Mouse (Mus musculus) neural tube, embryonic 12.5 days (tissue): ENCODE measurements at regions not wholly inside any gene's neighbourhood (a gene's known extent, or its start where the extent isn't known, plus 50 kb on each side); places are given as distances from the start of the nearest gene placed in this dataset.

Source experiments
- ATAC-seq: fragments of 200-750 bp; cut with Nextera tagmentation; 2 replicates; pipeline ENCODE4 v1.8.0; 2017; ENCODE audit warnings: low read depth, mild to moderate bottlenecking, moderate TSS enrichment, moderate library complexity; ENCODE audit not compliant: low FRiP score
- H3K27ac ChIP-seq: fragments of 300-500 bp; sonication (generic); 2 replicates; pipeline ENCODE4 v1.5.1; 2016
- H3K27me3 ChIP-seq: fragments of 300-500 bp; sonication (generic); replicated peaks from 2 replicates; pipeline ENCODE4 v1.6.1; 2016; ENCODE audit warnings: mild to moderate bottlenecking
- H3K36me3 ChIP-seq: fragments of 300-500 bp; sonication (generic); 2 replicates; pipeline ENCODE4 v1.6.1; 2016; ENCODE audit warnings: mild to moderate bottlenecking
- H3K4me1 ChIP-seq: fragments of 300-500 bp; sonication (generic); 2 replicates; pipeline ENCODE4 v1.6.1; 2016
- H3K4me2 ChIP-seq: fragments of 300-500 bp; sonication (generic); replicated peaks from 2 replicates; pipeline ENCODE4 v1.6.1; 2016; ENCODE audit warnings: mild to moderate bottlenecking
- H3K4me3 ChIP-seq: fragments of 300-500 bp; sonication (generic); 2 replicates; pipeline ENCODE4 v1.5.1; 2016
- H3K9ac ChIP-seq: fragments of 300-500 bp; sonication (generic); 2 replicates; pipeline ENCODE4 v1.6.1; 2016; ENCODE audit warnings: mild to moderate bottlenecking
- H3K9me3 ChIP-seq: fragments of 300-500 bp; sonication (generic); 2 replicates; pipeline ENCODE4 v1.6.1; 2016; ENCODE audit warnings: mild to moderate bottlenecking
- WGBS: fragments of 180-500 bp; shearing (Covaris S2); methylation state at CpG from one replicate; pipeline ENCODE4 v1.1.7; 2016; 5-methylcytosine and 5-hydroxymethylcytosine counted together

DNA sequence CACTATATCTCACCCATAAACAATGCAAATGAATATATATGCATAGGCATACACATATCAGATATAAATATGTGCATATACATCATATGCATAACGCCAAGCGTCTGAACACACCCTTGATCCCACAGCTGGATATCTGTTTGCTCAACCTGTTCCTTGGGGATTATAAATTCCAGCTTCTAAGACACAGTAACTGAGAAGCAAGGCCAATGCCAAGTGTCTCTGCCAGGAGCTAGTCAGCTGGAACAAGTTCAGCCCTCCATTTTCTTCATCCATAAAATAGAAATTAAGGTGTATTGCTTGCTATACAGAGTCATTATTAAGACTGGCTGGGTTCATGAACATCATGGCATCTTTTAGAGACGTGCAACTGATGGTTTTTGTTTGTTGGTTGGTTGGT is 116.3 kb downstream of the Arl4a start:
- ATAC-seq, result no peak
- H3K27me3 ChIP-seq, result no peaks in the 10 kb centered on the region
- H3K27ac ChIP-seq, result no peak overlapping the region
- H3K4me3 ChIP-seq, result no peak overlapping the region
- no peak overlapping the region for H3K9ac ChIP-seq
- H3K36me3 ChIP-seq, result no peaks in the 10 kb centered on the region
- H3K9me3 ChIP-seq, result no peaks in the 10 kb centered on the region
- 84% methylated on average over 3 of the region's 3 CpGs for WGBS
- no peak overlapping the region for H3K4me2 ChIP-seq
- H3K4me1 ChIP-seq, result 0 out of 2 replicates have a peak, but pooled peaks cover 12% of the 10 kb centered on the region

DNA sequence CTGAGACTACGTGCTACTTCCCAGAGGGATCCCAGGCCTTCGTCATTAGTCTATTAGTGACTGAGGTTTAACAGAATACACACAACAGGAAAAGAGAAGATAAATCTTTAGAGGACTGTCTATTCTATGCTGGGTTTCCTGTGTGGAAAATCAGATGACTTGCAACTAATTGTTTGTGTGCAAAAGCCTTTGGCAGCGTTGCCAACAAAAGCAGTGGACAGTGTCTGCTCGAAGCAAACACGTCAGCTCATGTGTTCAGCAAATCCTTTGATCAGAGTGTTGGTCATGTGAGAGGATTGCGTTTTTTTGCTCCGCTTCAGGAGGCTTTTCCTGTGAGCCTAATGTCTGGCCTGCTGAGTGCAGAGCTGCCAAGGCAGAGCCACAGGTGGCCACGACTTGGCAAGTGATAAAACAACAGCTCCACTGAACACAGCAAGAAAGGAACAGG is 117.3 kb downstream of the Arl4a start:
- no peak overlapping the region for H3K9ac ChIP-seq
- no peaks in the 10 kb centered on the region for H3K9me3 ChIP-seq
- H3K36me3 ChIP-seq, result no peaks in the 10 kb centered on the region
- H3K4me1 ChIP-seq, result 0 out of 2 replicates have a peak, but pooled peaks cover 12% of the 10 kb centered on the region
- ATAC-seq, result peak; percentile 90
- no peak overlapping the region for H3K4me3 ChIP-seq
- H3K27ac ChIP-seq, result no peak overlapping the region
- WGBS, result 10% methylated on average over 8 of the region's 8 CpGs
- H3K27me3 ChIP-seq, result no peaks in the 10 kb centered on the region
- H3K4me2 ChIP-seq, result no peak overlapping the region

DNA sequence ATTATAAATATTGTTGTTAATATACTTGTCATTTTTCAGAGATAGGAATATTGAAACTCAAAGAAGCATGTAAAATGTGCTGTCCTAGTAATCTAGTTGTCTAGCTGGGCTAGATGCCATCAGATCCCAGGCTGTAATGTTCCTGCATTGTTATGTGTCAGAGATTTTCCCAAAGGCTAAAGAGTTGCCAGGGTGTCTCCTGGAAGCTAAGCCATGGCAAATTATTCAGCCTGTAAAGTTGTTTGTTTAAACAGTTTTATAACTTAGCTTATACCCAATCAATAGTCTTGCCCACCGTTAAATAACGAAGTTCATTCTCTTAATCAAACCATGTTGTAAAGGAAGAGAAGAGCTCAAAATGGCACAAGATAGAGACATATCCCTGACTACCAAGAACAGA is 117.9 kb downstream of the Arl4a start:
- no peak overlapping the region for H3K4me3 ChIP-seq
- H3K27ac ChIP-seq, result no peak overlapping the region
- no peaks in the 10 kb centered on the region for H3K36me3 ChIP-seq
- no peak overlapping the region for H3K9ac ChIP-seq
- no peaks in the 10 kb centered on the region for H3K9me3 ChIP-seq
- no peaks in the 10 kb centered on the region for H3K27me3 ChIP-seq
- H3K4me1 ChIP-seq, result 0 out of 2 replicates have a peak, but pooled peaks cover 12% of the 10 kb centered on the region
- no peak overlapping the region for H3K4me2 ChIP-seq
- WGBS, result 73% methylated on average over 2 of the region's 2 CpGs
- 0 out of 2 replicates have a peak, but pooled peaks have one; percentile 10 for ATAC-seq

DNA sequence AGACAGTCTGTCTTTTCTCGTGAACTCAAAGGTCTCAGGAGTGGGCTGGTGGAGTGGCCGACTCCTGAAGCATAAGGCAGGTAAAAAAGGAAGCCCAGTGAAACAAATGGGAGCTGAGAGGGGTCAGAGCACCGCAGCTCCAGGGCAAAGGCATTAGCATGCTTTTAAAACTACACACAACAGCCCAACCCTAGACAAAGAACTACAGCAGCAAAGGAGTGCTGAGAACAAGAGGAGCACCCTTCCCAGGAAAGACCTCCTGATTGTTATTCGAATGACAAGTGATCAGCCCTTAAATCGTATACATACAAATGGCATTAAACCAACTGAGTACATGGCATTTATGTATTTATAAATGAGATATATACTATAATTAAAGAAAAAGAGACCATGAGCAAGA is 149.3 kb downstream of the Arl4a start:
- no peak overlapping the region for H3K9ac ChIP-seq
- H3K9me3 ChIP-seq, result no peaks in the 10 kb centered on the region
- WGBS, result 52% methylated on average over 5 of the region's 5 CpGs
- no peak overlapping the region for H3K27ac ChIP-seq
- ATAC-seq, result no peak
- H3K27me3 ChIP-seq, result no peaks in the 10 kb centered on the region
- H3K4me3 ChIP-seq, result no peak overlapping the region
- no peak overlapping the region for H3K4me2 ChIP-seq
- H3K36me3 ChIP-seq, result no peaks in the 10 kb centered on the region
- no peaks in the 10 kb centered on the region for H3K4me1 ChIP-seq

DNA sequence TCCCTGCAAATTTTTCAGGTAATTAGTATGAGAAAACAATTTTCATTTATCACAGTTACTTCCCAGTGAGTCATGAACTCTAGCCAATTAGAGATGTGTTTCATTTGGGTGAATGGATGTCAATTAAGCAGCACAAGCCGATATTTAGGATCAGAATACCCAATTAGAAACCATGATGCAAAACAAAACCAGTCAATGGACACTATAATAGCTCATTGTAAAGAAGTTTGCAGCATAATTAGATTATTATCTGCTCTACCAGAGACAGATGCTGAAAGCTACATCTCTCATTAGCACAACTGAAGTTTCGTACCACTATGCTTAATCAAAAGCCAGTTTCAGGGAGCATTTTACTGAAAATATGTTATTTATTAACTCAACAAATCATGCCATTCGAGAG is 152.5 kb downstream of the Arl4a start:
- no peak overlapping the region for H3K27ac ChIP-seq
- H3K9ac ChIP-seq, result no peak overlapping the region
- 69% methylated on average over 3 of the region's 3 CpGs for WGBS
- ATAC-seq, result no peak
- no peaks in the 10 kb centered on the region for H3K27me3 ChIP-seq
- no peaks in the 10 kb centered on the region for H3K9me3 ChIP-seq
- H3K4me3 ChIP-seq, result no peak overlapping the region
- no peaks in the 10 kb centered on the region for H3K4me1 ChIP-seq
- H3K36me3 ChIP-seq, result no peaks in the 10 kb centered on the region
- no peak overlapping the region for H3K4me2 ChIP-seq

DNA sequence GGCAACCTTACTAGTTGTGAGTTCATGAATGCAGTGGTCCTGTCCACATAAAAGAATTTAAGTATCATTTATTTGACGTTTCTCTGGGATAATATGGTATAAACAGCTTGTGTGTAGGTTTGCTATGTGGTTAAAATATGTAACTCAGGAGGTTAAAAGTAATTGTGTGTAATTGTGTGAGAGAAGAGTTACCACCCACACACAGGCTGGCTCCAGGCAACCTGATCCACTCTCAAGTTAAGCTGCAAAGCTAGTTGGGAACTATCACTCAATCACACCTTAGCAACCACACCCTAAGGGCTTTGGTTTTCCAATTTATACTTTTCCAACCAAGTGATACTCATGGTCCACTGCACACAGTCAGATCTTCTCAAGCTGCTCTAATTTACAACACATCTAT is 157.5 kb downstream of the Arl4a start:
- no peak overlapping the region for H3K9ac ChIP-seq
- ATAC-seq, result no peak

DNA sequence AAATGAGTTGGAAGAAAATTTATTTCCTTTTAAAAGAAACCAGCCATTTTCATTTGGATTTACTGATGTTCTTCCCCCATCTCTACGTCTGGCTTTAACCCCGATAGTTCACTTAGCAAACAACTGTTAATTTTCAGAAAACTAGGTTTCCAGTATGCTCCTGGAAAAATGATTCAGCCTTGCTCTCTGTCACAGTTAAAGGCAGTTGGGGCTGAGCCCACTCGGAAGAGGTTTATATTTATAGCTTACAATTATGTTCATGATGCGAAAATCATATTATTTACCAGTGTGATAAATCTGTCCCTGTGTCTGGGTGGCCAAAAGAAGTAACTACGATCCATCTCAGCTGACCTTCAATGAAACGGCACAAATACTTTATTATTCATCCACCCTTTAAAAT is 163.9 kb downstream of the Arl4a start:
- no peak overlapping the region for H3K4me3 ChIP-seq
- no peak overlapping the region for H3K9ac ChIP-seq
- 89% methylated on average over 6 of the region's 6 CpGs for WGBS
- H3K27me3 ChIP-seq, result no peaks in the 10 kb centered on the region
- ATAC-seq, result no peak
- no peaks in the 10 kb centered on the region for H3K9me3 ChIP-seq
- no peak overlapping the region for H3K27ac ChIP-seq
- H3K36me3 ChIP-seq, result no peaks in the 10 kb centered on the region
- H3K4me1 ChIP-seq, result no peaks in the 10 kb centered on the region
- H3K4me2 ChIP-seq, result no peak overlapping the region

More for the DNA sequence above, 157.5 kb downstream of the Arl4a start:
- H3K27me3 ChIP-seq, result no peaks in the 10 kb centered on the region
- no peaks in the 10 kb centered on the region for H3K9me3 ChIP-seq
- H3K36me3 ChIP-seq, result no peaks in the 10 kb centered on the region
- whole genome bisulfite sequencing, result 93% methylated on average over 1 of the region's 1 CpGs
- no peak overlapping the region for H3K4me2 ChIP-seq
- H3K4me3 ChIP-seq, result no peak overlapping the region
- H3K4me1 ChIP-seq, result no peaks in the 10 kb centered on the region
- H3K27ac ChIP-seq, result no peak overlapping the region

DNA sequence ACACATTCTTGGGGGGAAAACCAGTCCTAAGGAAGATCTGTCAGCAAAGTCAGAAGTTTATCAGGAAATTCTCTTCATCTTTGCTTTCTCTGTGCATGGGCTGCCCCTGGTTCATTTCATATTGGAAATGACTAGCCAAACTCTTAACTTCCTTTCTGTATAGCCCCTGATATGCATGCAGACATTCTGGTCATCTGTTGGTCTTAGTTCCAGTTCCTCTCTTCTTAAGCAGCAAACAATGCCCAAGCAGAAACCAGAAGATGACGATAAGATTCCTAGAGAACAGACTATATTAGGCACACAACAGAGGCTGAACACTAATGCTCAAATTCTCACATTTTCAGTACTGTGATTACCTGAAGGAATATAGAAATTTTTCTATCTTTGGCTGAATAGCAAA is 176.0 kb downstream of the Arl4a start:
- no peaks in the 10 kb centered on the region for H3K4me1 ChIP-seq
- 90% methylated on average over 1 of the region's 1 CpGs for WGBS

DNA sequence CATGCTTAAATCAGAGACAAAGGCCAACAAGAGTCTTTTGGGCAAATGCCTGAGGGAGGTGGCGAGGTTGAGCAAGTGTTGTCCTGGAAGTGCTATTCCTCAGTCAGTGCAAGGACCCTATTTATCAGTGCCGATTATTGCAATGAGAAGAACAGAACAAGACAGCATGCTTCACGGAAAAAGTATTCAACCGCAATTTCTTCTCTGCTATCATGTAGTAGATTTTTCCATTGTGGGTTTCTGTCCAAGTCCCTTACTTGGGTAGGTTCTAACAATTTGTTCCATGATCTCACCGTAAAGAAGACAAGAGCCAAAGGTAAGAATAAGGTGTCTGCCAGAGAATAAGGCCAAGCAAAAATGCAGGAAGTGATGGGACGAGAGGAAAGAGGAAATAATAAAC is 186.2 kb downstream of the Arl4a start:
- ATAC-seq, result no peak
- H3K4me2 ChIP-seq, result no peak overlapping the region
- H3K9me3 ChIP-seq, result no peaks in the 10 kb centered on the region
- H3K36me3 ChIP-seq, result no peaks in the 10 kb centered on the region
- no peaks in the 10 kb centered on the region for H3K4me1 ChIP-seq
- H3K27me3 ChIP-seq, result no peaks in the 10 kb centered on the region
- WGBS, result 89% methylated on average over 6 of the region's 6 CpGs
- H3K27ac ChIP-seq, result no peak overlapping the region
- H3K4me3 ChIP-seq, result no peak overlapping the region
- H3K9ac ChIP-seq, result no peak overlapping the region

More for the DNA sequence above, 176.0 kb downstream of the Arl4a start:
- no peak for ATAC-seq
- no peak overlapping the region for H3K9ac ChIP-seq
- H3K4me2 ChIP-seq, result no peak overlapping the region
- H3K27ac ChIP-seq, result no peak overlapping the region
- no peaks in the 10 kb centered on the region for H3K9me3 ChIP-seq
- H3K4me3 ChIP-seq, result no peak overlapping the region
- no peaks in the 10 kb centered on the region for H3K27me3 ChIP-seq
- H3K36me3 ChIP-seq, result no peaks in the 10 kb centered on the region

DNA sequence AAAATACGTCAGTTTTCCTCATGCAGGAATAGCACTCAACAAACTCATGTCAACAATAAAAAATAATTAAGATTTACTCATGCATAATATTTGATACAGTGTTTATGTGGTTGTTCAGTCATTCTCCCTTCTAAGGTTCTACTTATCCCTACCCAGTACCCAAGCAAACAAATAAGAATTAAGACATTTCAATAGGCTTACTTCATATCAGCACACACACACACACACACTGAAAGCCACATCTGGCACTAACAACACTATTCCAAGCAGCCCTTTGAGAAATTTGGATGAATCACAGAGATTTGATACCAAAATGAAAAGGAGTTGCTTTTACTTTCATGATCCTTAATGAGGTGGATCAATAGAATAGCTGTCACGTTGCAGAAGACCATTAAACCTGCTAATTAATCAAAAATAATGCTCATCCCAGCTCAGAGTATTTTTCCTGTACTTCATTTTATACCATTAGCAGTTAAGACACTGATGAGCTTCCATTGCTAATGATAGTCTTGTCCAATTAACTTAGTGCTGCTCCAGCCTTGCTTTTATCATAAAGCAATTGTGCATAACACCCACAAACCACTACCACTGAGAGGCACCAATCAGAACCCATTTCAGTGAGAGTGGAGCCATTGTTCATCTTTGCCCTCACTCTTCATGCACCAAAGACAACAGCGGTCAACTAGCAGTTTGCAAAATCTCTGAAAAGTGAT is 188.3 kb downstream of the Arl4a start:
- H3K9ac ChIP-seq, result no peak overlapping the region
- no peaks in the 10 kb centered on the region for H3K27me3 ChIP-seq
- no peaks in the 10 kb centered on the region for H3K9me3 ChIP-seq
- H3K4me3 ChIP-seq, result no peak overlapping the region
- H3K27ac ChIP-seq, result no peak overlapping the region
- WGBS, result 72% methylated on average over 3 of the region's 3 CpGs
- H3K36me3 ChIP-seq, result no peaks in the 10 kb centered on the region
- H3K4me1 ChIP-seq, result no peaks in the 10 kb centered on the region
- no peak overlapping the region for H3K4me2 ChIP-seq
- ATAC-seq, result peak; percentile 56; the same call in 1 of the 2 replicates

DNA sequence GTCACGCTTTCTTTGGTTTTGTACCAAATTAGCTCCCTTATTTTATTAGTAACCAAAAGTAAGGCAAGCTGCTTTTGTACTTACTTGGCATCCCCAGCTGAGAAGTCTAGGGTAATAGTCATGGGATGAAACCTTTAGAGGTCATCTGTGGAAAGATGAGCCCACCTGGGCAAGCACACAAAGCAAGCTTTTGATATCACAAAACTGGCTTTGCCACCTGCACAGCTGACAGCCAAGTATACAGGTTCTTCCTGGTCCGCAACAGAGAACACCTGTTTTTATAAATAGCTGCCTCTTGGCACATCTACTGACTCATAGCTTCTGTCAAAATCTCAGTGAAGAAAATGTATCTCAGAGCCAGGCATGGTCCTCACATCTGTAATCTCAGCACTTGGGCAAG is 197.2 kb downstream of the Arl4a start:
- no peak overlapping the region for H3K4me3 ChIP-seq
- no peak for ATAC-seq
- H3K27ac ChIP-seq, result no peak overlapping the region
- H3K36me3 ChIP-seq, result no peaks in the 10 kb centered on the region
- 94% methylated on average over 2 of the region's 2 CpGs for WGBS
- H3K4me1 ChIP-seq, result no peaks in the 10 kb centered on the region
- H3K9me3 ChIP-seq, result no peaks in the 10 kb centered on the region
- H3K9ac ChIP-seq, result no peak overlapping the region
- H3K27me3 ChIP-seq, result no peaks in the 10 kb centered on the region
- no peak overlapping the region for H3K4me2 ChIP-seq

DNA sequence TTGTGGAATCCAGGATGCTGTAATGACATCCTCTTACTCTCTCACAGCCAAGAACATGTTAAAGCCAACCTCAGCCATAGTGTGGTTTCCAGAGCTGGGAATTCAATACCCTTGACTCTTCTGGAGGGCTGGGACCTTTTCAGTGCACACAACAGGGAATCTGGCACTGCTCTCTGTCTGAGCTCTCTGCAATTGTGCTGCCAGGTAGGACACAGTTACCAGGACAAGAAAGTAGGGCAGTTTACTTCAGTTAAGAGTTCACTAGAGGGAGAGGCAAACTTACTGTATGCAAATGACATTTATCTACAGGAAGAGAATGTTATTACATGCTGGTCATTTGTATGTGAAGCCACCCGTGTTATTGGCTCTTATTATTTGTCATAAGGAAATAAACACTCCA is 197.6 kb downstream of the Arl4a start:
- Histone ChIP-seq H3K9ac (no peak overlapping the region), H3K4me1 (no peaks in the 10 kb centered on the region), H3K27ac (no peak overlapping the region), H3K4me3 (no peak overlapping the region), H3K9me3 (no peaks in the 10 kb centered on the region), H3K27me3 (no peaks in the 10 kb centered on the region), H3K4me2 (no peak overlapping the region), H3K36me3 (no peaks in the 10 kb centered on the region)
- ATAC-seq, result no peak
- WGBS, result 75% methylated on average over 1 of the region's 1 CpGs

DNA sequence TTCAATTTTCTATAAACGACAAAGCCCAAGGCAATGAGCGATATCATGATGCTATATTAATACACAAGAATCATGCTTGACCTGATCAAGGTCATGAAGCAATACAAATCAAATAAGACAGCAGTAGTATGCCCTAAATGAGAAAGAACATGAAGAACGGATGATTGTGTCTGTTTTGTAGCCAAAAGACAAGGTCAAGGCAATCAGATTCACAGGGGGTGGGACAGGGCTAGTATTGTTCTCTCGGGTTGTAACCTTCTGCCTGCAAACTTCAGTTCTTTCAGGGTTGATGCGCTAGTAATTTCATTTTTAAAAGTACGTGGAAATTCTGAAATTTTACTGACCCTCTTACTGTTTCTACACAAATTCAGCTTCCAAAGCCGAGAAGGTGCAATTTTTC is 206.7 kb downstream of the Arl4a start:
- H3K27ac ChIP-seq, result no peak overlapping the region
- H3K27me3 ChIP-seq, result no peaks in the 10 kb centered on the region
- H3K9ac ChIP-seq, result no peak overlapping the region
- H3K4me2 ChIP-seq, result no peak overlapping the region
- 68% methylated on average over 7 of the region's 7 CpGs for WGBS
- no peak overlapping the region for H3K4me3 ChIP-seq
- H3K4me1 ChIP-seq, result no peaks in the 10 kb centered on the region
- no peak for ATAC-seq
- H3K36me3 ChIP-seq, result no peaks in the 10 kb centered on the region
- no peaks in the 10 kb centered on the region for H3K9me3 ChIP-seq
